Mouse (Mus musculus): ENCODE results near the gene Bptf. TPM values are rescaled to one million over a fixed set of nuclear protein-coding genes. Genes with fewer than 3 reads are reported as not detected.
A peak's percentile ranks its signal among the peaks of the same experiment; 100 is the strongest.

Gene Bptf
- total RNA-seq, 1 experiment, result 86.4 TPM

DNA sequence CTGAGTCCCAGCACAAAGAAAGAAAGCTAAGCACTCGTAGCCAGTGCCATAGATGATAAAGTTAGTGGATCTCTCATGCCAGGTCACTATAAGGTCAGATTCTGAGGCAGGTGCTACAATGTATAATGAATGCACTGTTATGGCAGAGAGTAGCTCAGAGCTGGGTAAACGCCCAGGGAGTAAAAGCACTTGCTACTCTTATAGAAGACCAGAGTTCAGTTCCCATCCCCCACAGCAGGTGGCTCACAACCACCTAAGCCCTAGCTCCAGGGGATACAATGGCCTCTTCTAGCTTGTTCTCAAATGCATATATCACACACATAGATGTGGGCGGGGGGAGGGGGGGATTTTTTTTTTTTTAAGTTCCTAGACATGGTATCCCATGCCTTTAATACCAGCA is 3.8 kb upstream of the Bptf start:
- peak; percentile 80 for DNase-seq (ENCODE audit: low read depth, low spot score)
- H3K27ac ChIP-seq (ENCODE audit: insufficient read depth, low read depth, low read length, poor library complexity, severe bottlenecking), result peak overlapping the region; percentile 82; the same call in 1 of the 2 replicates
- in situ Hi-C loops (cut with MboI; ENCODE audit: low sequenced_read_pairs in 2 of 2, unreplicated experiment in 2 of 2), result no loop called here
- peak; percentile 86 for TF ChIP-seq ZNF384 (IDR thresholded peaks at IDR 0.05; ENCODE audit: low read depth, low read length)
- no peak for TF ChIP-seq CHD2 (IDR thresholded peaks at IDR 0.05; ENCODE audit: low read depth, low read length)
- H3K9ac ChIP-seq (ENCODE audit: insufficient read depth, low read depth, low read length, poor library complexity, severe bottlenecking), result no peak overlapping the region
- no peaks in the 10 kb centered on the region for H3K9me3 ChIP-seq (ENCODE audit: control insufficient read depth, insufficient read depth, low read depth, low read length)
- no peaks in the 10 kb centered on the region for H3K36me3 ChIP-seq (ENCODE audit: control insufficient read depth, insufficient read depth, low read length, poor library complexity, severe bottlenecking)
- no peak overlapping the region for H3K4me3 ChIP-seq (ENCODE audit: insufficient read depth in 1 of 2, low read depth in 1 of 2, low read length in 2 of 2, poor library complexity in 1 of 2, severe bottlenecking in 1 of 2)
- peaks cover 0 to 4% of the 10 kb centered on the region in 2 experiments; a peak in 2 of 4 replicates for H3K4me1 ChIP-seq (ENCODE audit: control insufficient read depth in 2 of 2, insufficient read depth in 2 of 2, low read length in 2 of 2, poor library complexity in 1 of 2)

DNA sequence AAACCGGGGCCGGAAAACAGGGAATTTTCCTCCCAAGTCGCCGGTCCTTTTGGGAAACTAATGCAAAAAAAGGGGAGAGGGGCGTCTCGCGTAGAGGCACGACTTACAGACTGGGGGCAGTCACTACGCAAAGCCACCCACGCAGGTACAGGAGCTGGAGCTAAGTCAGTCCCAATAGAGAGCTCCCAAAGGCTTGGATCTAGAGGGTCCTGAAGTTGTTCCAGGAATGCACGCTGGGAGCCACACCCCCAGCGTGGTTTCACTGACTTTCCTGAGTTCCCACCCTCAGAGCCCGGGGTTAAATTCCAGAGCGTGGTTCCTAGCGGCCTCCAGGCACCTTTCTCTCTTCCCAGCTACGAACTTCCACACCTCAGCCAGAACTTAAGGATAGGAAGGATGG is 499 bp upstream of the Bptf start:
- DNase-seq (ENCODE audit: low read depth, low spot score), result peak; percentile 79
- no peaks in the 10 kb centered on the region for H3K36me3 ChIP-seq (ENCODE audit: control insufficient read depth, insufficient read depth, low read length, poor library complexity, severe bottlenecking)
- TF ChIP-seq ZNF384 (IDR thresholded peaks at IDR 0.05; ENCODE audit: low read depth, low read length) (no peak), HCFC1 (IDR thresholded peaks at IDR 0.05; ENCODE audit: borderline replicate concordance, insufficient read depth, low read length) (no peak; the same call in 1 of the 2 replicates), CHD2 (IDR thresholded peaks at IDR 0.05; ENCODE audit: low read depth, low read length) (no peak), ZC3H11A (IDR thresholded peaks at IDR 0.05; ENCODE audit: borderline replicate concordance, low read depth, low read length) (no peak), MAFK (IDR thresholded peaks at IDR 0.05; ENCODE audit: insufficient read depth, low read depth, low read length) (no peak)

DNA sequence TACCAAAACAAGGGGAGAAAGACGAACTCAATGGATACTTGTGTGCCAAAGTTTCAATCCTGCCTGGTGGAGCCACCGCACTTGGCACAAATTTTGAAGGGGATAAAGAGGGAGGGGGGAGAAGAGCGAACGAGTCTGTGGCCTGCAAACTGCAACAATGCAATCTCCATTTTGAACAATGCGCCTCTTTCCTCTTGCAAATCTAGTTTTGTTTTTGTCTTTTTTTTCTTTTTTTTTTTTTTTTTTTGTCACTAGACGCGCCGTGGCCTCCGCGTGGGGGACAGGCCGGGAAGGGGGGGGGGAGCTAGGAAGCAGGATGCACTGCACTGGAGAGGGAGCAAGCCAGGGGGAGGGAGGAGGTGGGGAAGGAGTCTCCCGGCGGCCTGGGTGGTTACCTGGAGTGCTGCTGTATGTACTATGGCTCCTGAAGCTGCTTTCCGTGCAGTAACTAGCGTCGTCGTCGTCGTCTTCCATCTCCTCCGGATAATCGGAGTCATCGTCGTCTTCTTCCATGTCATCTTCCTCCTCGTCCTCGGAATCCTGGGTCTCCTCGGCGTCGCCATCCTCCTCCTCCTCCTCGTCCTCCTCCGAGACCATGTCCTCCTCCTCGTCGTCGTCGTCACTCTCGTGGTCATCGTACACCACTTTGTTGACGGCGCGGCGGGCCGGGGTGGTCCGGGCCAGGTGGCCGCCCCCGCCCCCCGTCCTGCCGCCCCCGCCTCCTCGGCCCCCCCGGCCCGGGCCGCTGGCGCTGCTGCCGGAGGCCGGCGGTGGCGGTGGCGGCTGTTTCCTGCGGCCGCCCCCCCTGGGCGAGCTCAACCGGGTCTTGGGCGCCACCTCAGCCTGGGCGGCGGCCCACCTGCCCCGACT is 813 bp downstream of the Bptf start:
- TF ChIP-seq HCFC1 (IDR thresholded peaks at IDR 0.05; ENCODE audit: borderline replicate concordance, insufficient read depth, low read length), result 0 out of 2 replicates have a peak, but pooled peaks have one; percentile 19
- no peak for TF ChIP-seq MAFK (IDR thresholded peaks at IDR 0.05; ENCODE audit: insufficient read depth, low read depth, low read length)
- peak; percentile 63; the same call in 1 of the 2 replicates for TF ChIP-seq ZNF384 (IDR thresholded peaks at IDR 0.05; ENCODE audit: low read depth, low read length)
- Histone ChIP-seq H3K9ac (ENCODE audit: insufficient read depth, low read depth, low read length, poor library complexity, severe bottlenecking) (peak overlapping the region; percentile 85), H3K4me3 (ENCODE audit: insufficient read depth in 1 of 2, low read depth in 1 of 2, low read length in 2 of 2, poor library complexity in 1 of 2, severe bottlenecking in 1 of 2) (peak overlapping the region; percentile 86 to 91), H3K27ac (ENCODE audit: insufficient read depth, low read depth, low read length, poor library complexity, severe bottlenecking) (peak overlapping the region; percentile 89), H3K9me3 (ENCODE audit: control insufficient read depth, insufficient read depth, low read depth, low read length) (no peaks in the 10 kb centered on the region), H3K36me3 (ENCODE audit: control insufficient read depth, insufficient read depth, low read length, poor library complexity, severe bottlenecking) (no peaks in the 10 kb centered on the region), H3K4me1 (ENCODE audit: control insufficient read depth in 2 of 2, insufficient read depth in 2 of 2, low read length in 2 of 2, poor library complexity in 1 of 2) (peaks cover 2 to 5% of the 10 kb centered on the region in 2 experiments; a peak in 2 of 4 replicates)
- DNase-seq (ENCODE audit: low read depth, low spot score), result no peak
- in situ Hi-C loops (cut with MboI; ENCODE audit: low sequenced_read_pairs in 2 of 2, unreplicated experiment in 2 of 2), result no loop called here

More for the DNA sequence above, 499 bp upstream of the Bptf start:
- Histone ChIP-seq H3K4me1 (ENCODE audit: control insufficient read depth in 2 of 2, insufficient read depth in 2 of 2, low read length in 2 of 2, poor library complexity in 1 of 2) (peaks cover 2 to 5% of the 10 kb centered on the region in 2 experiments; a peak in 2 of 4 replicates), H3K4me3 (ENCODE audit: insufficient read depth in 1 of 2, low read depth in 1 of 2, low read length in 2 of 2, poor library complexity in 1 of 2, severe bottlenecking in 1 of 2) (peak overlapping the region; percentile 80 to 86), H3K27ac (ENCODE audit: insufficient read depth, low read depth, low read length, poor library complexity, severe bottlenecking) (peak overlapping the region; percentile 76), H3K9me3 (ENCODE audit: control insufficient read depth, insufficient read depth, low read depth, low read length) (no peaks in the 10 kb centered on the region), H3K9ac (ENCODE audit: insufficient read depth, low read depth, low read length, poor library complexity, severe bottlenecking) (peak overlapping the region; percentile 69)
- in situ Hi-C loops (cut with MboI; ENCODE audit: low sequenced_read_pairs in 2 of 2, unreplicated experiment in 2 of 2), result no loop called here

DNA sequence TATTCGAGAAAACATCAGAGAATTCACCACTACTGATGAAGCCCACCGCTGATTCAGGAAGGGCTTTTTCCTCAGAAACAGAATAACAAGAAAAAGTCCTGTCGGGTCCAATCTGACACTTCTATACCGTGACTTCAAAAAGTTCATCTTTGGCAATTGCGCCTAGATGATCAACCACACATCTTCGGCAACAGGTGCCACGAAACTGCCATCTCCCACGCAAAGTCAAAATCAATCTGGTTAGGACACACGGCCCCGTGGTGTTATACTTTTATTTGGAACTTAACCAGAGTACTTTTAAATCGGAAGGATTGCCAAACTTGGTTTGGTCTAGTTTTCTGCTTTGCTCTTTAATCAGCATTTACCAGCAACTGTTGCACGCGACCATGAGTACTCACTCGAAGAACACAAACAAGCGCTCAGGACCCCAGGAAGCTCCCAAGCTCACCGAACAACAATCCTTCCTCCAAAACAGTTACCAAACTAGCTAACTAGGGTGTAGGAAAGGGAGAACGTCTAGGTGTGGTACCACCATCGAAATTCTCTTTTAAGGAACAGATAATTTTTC is 1.6 kb downstream of the Bptf start:
- peak overlapping the region; percentile 86 to 91 for H3K4me3 ChIP-seq (ENCODE audit: insufficient read depth in 1 of 2, low read depth in 1 of 2, low read length in 2 of 2, poor library complexity in 1 of 2, severe bottlenecking in 1 of 2)
- TF ChIP-seq HCFC1 (IDR thresholded peaks at IDR 0.05; ENCODE audit: borderline replicate concordance, insufficient read depth, low read length) (no peak), CHD2 (IDR thresholded peaks at IDR 0.05; ENCODE audit: low read depth, low read length) (no peak), MAFK (IDR thresholded peaks at IDR 0.05; ENCODE audit: insufficient read depth, low read depth, low read length) (no peak), ZC3H11A (IDR thresholded peaks at IDR 0.05; ENCODE audit: borderline replicate concordance, low read depth, low read length) (no peak), ZNF384 (IDR thresholded peaks at IDR 0.05; ENCODE audit: low read depth, low read length) (no peak)
- DNase-seq (ENCODE audit: low read depth, low spot score), result no peak
- peak overlapping the region; percentile 89; the same call in 1 of the 2 replicates for H3K27ac ChIP-seq (ENCODE audit: insufficient read depth, low read depth, low read length, poor library complexity, severe bottlenecking)
- H3K4me1 ChIP-seq (ENCODE audit: control insufficient read depth in 2 of 2, insufficient read depth in 2 of 2, low read length in 2 of 2, poor library complexity in 1 of 2), result peaks cover 2 to 5% of the 10 kb centered on the region in 2 experiments; a peak in 2 of 4 replicates
- no peaks in the 10 kb centered on the region for H3K9me3 ChIP-seq (ENCODE audit: control insufficient read depth, insufficient read depth, low read depth, low read length)
- H3K9ac ChIP-seq (ENCODE audit: insufficient read depth, low read depth, low read length, poor library complexity, severe bottlenecking), result peak overlapping the region; percentile 85
- in situ Hi-C loops (cut with MboI; ENCODE audit: low sequenced_read_pairs in 2 of 2, unreplicated experiment in 2 of 2), result no loop called here
- H3K36me3 ChIP-seq (ENCODE audit: control insufficient read depth, insufficient read depth, low read length, poor library complexity, severe bottlenecking), result no peaks in the 10 kb centered on the region

All from ES-E14 (cell line).